Mouse (Mus musculus): Measurements from ENCODE around the gene Casp4.

Gene Casp4

DNA sequence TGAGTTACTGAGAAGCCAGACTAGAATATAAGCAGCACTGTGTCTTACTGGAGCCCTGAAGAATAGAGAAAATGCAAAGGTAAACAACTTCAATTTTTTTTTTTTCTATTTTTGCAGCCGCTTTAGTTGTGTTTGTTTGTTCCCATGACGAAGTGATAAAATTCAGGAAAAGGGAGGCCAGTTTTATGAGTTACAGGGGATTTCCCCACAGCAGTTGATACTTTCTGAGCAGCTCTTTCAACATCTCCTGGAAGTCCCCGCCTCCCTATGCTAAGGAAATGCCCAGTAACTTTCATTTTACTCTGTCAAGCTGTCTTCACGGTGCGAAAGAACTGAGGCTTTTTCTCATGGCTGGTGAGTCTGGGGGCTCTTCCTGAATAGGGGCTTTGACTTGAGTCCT lies at the start of gene Casp4:
Gene Casp4 (plus strand): TSS at position 268 of the 400 bp plus-strand sequence.
- no peak for DNase-seq (ENCODE audit: low spot score)

DNA sequence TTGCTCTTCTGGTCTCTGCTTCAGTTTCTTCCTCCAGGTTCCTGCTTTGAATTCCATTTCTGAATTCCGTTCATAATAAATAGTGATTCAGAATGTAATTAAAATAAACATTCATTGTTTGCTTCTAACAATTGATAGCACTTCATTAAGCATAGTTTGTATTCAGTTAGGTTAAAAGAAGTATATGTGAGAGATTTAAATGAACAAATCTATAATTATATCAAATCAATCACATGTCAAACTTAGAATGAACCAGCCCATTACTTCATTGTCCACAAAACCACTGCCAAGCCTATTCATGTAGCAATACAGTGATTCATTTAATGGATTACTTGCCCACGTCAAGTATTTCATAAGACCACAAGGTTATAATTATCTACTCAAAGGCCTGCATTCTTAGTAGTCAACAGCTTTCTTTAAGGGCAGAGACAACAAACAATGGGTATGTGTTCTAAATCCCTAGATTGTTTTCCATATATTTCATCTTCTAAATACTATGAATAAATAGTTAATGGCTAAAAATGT lies 44.6 kb upstream of the Casp4 start:
- no peak for DNase-seq (ENCODE audit: low spot score)

DNA sequence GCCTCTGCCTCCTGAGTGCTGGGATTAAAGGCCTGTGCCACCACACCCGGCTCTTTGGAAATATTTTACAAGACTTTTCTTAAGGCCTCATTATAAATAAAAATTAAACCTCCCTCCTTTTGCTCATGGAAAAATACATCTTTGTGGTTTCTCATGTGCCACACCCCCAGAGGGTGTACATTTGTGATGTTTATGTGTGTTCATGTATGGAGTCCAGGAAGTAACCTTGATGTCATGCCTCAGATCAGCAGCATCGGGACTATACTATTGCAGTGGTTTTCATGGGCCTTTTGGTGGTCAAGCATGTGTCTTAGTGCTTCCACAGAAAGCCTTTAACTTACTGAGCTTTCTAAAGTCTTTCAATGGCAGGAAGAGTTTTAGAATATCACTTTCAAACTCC lies 38.4 kb upstream of the Casp4 start:
- DNase-seq (ENCODE audit: low spot score), result no peak

- DNase-seq (ENCODE audit: low spot score), result no peak
Observed at GRCm38 (mm10) chr9:5270884-5271283, 37.7 kb upstream of the Casp4 start.

DNA sequence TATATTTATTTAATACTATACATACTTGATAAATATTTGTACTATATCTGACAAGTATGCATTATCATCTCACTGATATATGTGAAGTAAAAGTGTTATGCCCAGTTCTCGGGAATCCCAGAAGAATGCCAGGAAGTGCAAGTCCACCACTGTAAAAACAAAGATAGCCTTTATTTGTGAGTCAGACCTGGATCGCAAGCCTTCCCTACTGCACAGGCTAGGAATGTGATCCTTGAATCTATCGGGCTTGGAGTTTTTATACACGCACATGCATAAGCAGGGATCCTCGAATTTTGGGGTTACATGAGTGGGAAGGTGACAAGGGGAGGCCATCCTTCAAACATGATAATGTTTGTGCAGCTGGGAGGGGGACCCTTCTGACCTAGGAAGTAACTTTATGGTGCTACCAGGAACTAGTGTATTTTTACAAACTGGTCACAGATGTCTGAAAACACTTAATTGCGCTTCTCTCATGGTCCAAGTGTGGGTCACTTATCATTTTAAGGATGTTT lies 37.2 kb upstream of the Casp4 start:
- DNase-seq (ENCODE audit: low spot score), result peak; percentile 3

GRCm38 (mm10) chr9:5286071-5286470 lies 22.6 kb upstream of the Casp4 start:
- no peak for DNase-seq (ENCODE audit: low spot score)

- no peak for DNase-seq (ENCODE audit: low spot score)
Observed at GRCm38 (mm10) chr9:5286597-5286996, 22.0 kb upstream of the Casp4 start.

DNA sequence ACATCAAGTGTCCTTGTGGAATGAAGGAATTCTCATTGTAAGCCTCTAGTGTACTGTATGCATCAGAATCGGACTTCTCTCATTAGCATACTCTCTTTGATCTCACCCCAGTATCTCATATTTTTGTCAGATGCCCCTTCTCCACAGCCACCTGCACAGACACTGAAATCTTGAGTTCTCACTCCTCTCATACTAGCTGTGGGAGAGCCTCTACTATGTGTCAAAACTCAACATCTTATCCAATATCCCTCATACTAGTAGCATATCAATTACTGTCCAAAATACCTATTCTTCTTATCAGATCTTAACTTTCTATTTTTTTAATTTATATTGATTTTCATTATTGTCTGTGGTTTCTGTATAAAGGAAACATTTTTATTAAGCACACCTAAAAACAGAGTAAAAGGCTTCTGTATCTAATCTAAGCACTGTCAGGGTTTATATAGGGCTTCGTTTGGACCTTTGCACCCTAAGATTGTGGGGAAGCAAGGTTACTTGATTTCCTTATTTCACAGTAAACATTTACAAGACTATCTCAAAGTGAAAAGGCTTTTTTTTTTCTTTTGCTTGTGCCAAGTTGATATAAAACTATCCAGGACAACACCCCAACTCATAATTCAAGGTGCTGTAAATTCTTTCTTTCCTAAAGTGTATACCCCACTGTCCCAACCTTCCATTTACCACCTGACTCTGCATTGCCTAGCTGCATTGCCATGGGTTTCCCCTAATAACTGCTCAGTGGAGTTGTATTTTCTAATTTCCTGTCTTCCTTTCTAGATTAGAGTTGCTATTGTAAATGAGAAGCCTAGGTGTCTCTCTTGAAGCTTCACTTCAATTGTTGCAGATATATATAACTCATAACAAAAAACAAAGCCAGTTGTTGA lies 12.0 kb upstream of the Casp4 start:
- no peak for DNase-seq (ENCODE audit: low spot score)

- no peak for DNase-seq (ENCODE audit: low spot score)
Observed at GRCm38 (mm10) chr9:5298329-5299131, 10.1 kb upstream of the Casp4 start, which contains the start of gene Casp1. Gene Casp1, plus strand, starts transcription at chr9:5298517.

DNA sequence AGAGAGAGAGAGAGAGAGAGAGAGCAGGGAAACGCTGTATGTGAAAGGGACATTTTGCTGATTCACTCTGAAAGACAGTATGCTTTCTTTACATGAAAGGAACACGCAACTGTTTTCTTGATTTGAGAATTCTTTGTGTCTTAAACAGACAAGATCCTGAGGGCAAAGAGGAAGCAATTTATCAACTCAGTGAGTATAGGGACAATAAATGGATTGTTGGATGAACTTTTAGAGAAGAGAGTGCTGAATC lies 9.6 kb upstream of the Casp4 start:
- no peak for DNase-seq (ENCODE audit: low spot score)

- no peak for DNase-seq (ENCODE audit: low spot score)
Observed at GRCm38 (mm10) chr9:5310112-5310511, 1.5 kb downstream of the Casp4 start.

GRCm38 (mm10) chr9:5311435-5311834 lies 2.8 kb downstream of the Casp4 start:
- DNase-seq (ENCODE audit: low spot score), result no peak

DNA sequence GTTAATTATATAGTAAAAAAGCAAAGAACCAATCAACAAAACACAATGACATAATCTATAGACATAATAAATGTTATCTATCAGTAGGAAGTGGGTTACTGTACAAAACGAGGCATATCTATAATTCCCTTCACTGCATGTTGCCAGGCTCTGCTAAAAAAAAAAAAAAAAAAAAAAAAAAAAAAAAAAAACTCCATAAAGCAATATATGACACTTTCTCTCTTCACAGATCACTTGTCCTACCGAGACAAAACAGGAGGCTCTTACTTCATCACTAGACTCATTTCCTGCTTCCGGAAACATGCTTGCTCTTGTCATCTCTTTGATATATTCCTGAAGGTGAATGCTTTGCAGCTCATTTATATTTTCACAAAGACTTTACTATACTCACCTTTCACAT lies 19.6 kb downstream of the Casp4 start:
- DNase-seq (ENCODE audit: low spot score), result no peak

DNA sequence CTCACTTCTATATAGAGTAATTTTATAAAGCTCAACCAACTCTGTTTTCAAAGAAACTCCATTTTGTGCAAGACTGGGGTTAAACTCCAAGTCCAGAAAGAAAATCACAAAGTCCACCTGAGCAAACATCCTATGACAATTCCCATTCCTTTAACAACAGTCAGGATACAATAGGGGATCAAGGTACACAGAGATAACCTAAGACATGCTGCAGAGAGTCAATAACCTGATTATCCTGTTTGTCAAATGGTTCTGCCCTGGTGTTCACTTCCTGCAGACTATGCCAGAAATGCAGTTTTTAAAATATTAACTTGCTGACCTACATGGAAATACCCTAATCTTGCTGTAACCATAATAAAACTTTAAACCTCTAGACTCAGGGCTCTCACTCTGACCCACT lies 23.8 kb downstream of the Casp4 start:
- DNase-seq (ENCODE audit: low spot score), result no peak

GRCm38 (mm10) chr9:5333422-5333821 lies 24.8 kb downstream of the Casp4 start:
- DNase-seq (ENCODE audit: low spot score), result no peak

DNA sequence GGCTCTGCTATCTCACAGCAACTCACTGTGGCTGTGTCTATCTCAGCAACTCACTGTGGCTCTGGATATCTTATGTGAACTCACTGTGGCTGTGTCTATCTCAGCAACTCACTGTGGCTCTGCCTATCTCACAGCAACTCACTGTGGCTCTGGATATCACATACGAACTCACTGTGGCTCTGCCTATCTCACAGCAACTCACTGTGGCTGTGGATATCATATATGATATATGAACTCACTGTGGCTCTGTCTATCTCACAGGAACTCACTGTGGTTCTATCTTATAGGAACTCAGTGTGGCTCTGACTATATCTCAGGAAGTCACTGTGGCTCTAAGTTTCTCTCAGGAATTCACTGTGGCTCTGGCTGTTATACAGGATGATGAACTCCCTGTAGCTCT lies 34.5 kb downstream of the Casp4 start:
- DNase-seq (ENCODE audit: low spot score), result no peak

- DNase-seq (ENCODE audit: low spot score), result no peak
Observed at GRCm38 (mm10) chr9:5344090-5344489, 35.5 kb downstream of the Casp4 start.

GRCm38 (mm10) chr9:5345291-5345898 lies 36.8 kb downstream of the Casp4 start, which contains the start of gene Casp12:
Gene Casp12, plus strand, starts transcription at chr9:5345430.
- no peak for DNase-seq (ENCODE audit: low spot score)

- no peak for DNase-seq (ENCODE audit: low spot score)
Observed at GRCm38 (mm10) chr9:5347381-5347780, 38.8 kb downstream of the Casp4 start.

- DNase-seq (ENCODE audit: low spot score), result no peak
Observed at GRCm38 (mm10) chr9:5353673-5354072, 45.0 kb downstream of the Casp4 start.

DNA sequence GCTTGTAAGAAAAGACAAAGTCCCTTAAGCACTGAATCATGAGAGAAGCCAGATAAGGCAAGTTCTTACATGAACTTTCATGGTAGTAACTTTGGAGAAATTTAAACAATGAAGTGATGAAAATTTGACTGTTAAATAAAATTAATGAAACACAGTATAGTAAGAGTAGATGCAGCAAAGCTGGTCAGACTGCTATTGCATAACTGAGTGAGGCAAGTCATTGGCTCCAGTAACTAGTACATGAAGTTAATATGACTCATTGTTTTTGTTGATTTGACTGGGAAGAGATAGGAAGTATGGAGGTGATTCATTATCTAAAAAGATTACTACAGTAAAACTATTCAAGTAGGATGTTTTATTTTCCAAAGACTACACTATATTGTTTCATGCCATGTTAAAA lies 48.2 kb downstream of the Casp4 start:
- no peak for DNase-seq (ENCODE audit: low spot score)

All from embryo, embryonic 10.5 days (tissue).